Mouse (Mus musculus): ENCODE data around the gene Cypt12. TPM values are rescaled to one million over a fixed set of nuclear protein-coding genes. Genes with fewer than 3 reads are reported as not detected.

Cypt12 gene
- polyA plus RNA-seq (2012; rRNA removed) = not detected in 2 replicates

GRCm38 (mm10) chr3:17948299-17948698 lies at the start of gene Cypt12:
Gene Cypt12, plus strand, starts transcription at chr3:17948410.
- DNase-seq (ENCODE audit: extremely low spot score in 1 of 2, low spot score in 1 of 2) = no peak

GRCm38 (mm10) chr3:17913796-17914195 lies 34.4 kb upstream of the Cypt12 start:
- no peak for DNase-seq (ENCODE audit: extremely low spot score in 1 of 2, low spot score in 1 of 2)

GRCm38 (mm10) chr3:17940206-17940605 lies 8.0 kb upstream of the Cypt12 start:
- no peak for DNase-seq (ENCODE audit: extremely low spot score in 1 of 2, low spot score in 1 of 2)

Data from frontal cortex, adult 2 months (tissue).